Mouse (Mus musculus): ENCODE measurements around the gene Nacc1.

GRCm38 (mm10) chr8:84715893-84716468 is 28.3 kb upstream of the Nacc1 start:
- TF ChIP-seq CTCF (IDR thresholded peaks at IDR 0.05) (no peak), POLR2A (IDR thresholded peaks at IDR 0.05; ENCODE audit: insufficient read depth, low read depth, low read length) (no peak)
